Comparison of ENCODE assay signal across 17 mouse cellular contexts in the genomic region with DNA sequence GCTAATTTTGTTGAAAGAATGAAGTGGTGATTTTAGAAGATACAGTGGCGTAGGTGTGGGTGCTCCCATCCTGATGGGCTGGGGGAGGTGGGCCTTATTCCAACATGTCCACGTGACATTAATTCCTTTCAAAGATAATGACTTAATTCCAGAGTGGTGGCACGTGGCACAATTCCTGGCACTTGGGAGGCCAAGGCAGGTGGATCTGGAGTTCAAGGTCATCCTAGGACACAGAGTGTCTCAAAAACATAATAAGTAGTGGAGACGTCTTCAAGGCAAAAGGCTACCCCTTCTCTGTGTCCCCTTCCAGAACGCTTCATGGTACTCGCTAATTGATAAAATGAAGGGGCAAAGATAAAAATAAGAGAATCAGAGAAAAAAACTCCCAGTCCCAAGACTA. TPM values are rescaled to one million over a fixed set of nuclear protein-coding genes. Genes with fewer than 3 reads are reported as not detected.
"Had no signal": no experiment of that assay in that cellular context is flagged by ENCODE, and none has a peak within 500 bp of the region (broad histone marks: within the 10 kb centered on the region; RNA-seq: fewer than 3 reads in every experiment).

No protein-coding gene starts in this region.

- H3K4me3 ChIP-seq: neural tube, embryonic 13.5 days; neural tube, embryonic 15.5 days; stomach, embryonic 15.5 days had no signal

- H3K4me1 ChIP-seq: neural tube, embryonic 13.5 days; neural tube, embryonic 15.5 days; stomach, embryonic 15.5 days had no signal

- H3K9me3 ChIP-seq: neural tube, embryonic 13.5 days; neural tube, embryonic 15.5 days; stomach, embryonic 15.5 days had no signal

- H3K9ac ChIP-seq: neural tube, embryonic 13.5 days; neural tube, embryonic 15.5 days; stomach, embryonic 15.5 days had no signal

- H3K27me3 ChIP-seq: neural tube, embryonic 15.5 days; stomach, embryonic 15.5 days had no signal

- H3K4me2 ChIP-seq: neural tube, embryonic 13.5 days; neural tube, embryonic 15.5 days; stomach, embryonic 15.5 days had no signal

- H3K27ac ChIP-seq: neural tube, embryonic 13.5 days; neural tube, embryonic 15.5 days; stomach, embryonic 15.5 days; stomach, postnatal 0 days had no signal

- DNase-seq: retina, postnatal 1 day; right cerebral cortex, adult 18-20 months; right cerebral cortex, postnatal 14 days; right cerebral cortex, postnatal 25 days; right cerebral cortex, postnatal 4 days; spleen, adult 18-20 months; thymus, adult 18-20 months; thymus, adult 2 months; thymus, postnatal 14 days; thymus, postnatal 25 days; thymus, postnatal 36 days; thymus, postnatal 4 days had no signal

- H3K36me3 ChIP-seq: neural tube, embryonic 13.5 days; neural tube, embryonic 15.5 days; stomach, embryonic 15.5 days had no signal

RNA-seq across cellular contexts. Expression of gene Ptprm, which starts 7.9 kb away (rescaled TPM):
- total RNA-seq: neutrophil, adult 5-6 weeks had no signal
